Mouse (Mus musculus) stomach, adult 2 months (tissue): Measurements from ENCODE around the gene Xlr4b. TPM values are rescaled to one million over a fixed set of nuclear protein-coding genes. Genes with fewer than 3 reads are reported as not detected.

Source experiments
- polyA plus RNA-seq: library from polyadenylated mRNA; depleted of rRNA; stranded (reverse); fragments of >200 nt; gene quantifications from 2 replicates; pipeline ENCODE4 v1.2.3, GENCODE M21; 2012; rRNA removed

The Xlr4b gene
- polyA plus RNA-seq, result not detected in 2 replicates

GRCm38 (mm10) chrX:73213819-73214564, at the start of gene Xlr4b:
TSS of gene Xlr4b (plus strand) at chrX:73214333.

GRCm38 (mm10) chrX:73176889-73177288, 37.2 kb upstream of the Xlr4b start, which contains the start of gene Spin2d:
TSS of gene Spin2d (minus strand) at chrX:73176989.

DNA sequence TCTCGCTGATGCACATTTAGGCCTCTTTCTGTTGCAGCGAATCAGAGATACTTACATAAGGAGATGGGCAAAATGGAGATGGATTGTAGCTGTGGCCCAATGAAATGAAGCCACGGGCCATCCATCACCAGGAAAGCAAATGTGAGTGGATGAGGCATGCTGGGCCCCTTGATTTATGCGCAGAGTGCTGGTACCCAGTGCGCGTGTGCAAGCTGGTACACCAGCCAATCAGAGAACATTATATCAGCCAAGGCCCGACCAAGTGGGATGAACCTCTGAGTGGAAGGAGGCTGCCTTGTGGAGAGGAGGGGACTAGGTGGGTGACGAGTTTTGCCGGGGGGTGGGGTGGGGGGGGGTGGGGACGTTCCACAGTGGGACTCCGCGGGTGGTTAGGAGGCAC, 22.2 kb upstream of the Xlr4b start, which contains the start of gene Xlr3b:
Gene Xlr3b (plus strand): TSS at position 274 of the 400 bp plus-strand sequence.

GRCm38 (mm10) chrX:73227914-73228605, 13.9 kb downstream of the Xlr4b start, which contains the start of gene F8a:
TSS of gene F8a (plus strand) at chrX:73228291.

GRCm38 (mm10) chrX:73242821-73243325, 28.7 kb downstream of the Xlr4b start, which contains the start of gene Xlr4c:
TSS of gene Xlr4c (minus strand) at chrX:73243130.

DNA sequence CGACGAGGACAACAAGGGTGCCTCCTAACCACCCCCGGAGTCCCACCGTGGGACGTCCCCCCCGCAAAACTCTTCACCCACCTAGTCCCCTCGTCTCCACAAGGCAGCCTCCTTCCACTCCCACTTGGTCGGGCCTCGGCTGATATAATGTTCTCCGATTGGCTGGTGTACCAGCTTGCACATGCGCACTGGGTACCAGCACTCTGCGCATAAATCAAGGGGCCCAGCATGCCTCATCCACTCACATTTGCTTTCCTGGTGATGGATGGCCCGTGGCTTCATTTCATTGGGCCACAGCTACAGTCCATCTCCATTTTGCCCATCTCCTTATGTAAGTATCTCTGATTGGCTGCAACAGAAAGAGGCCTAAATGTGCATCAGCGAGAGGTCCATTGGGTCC, 51.1 kb downstream of the Xlr4b start, which contains the start of gene Xlr3c:
Gene Xlr3c (minus strand): TSS at position 121 of the 400 bp plus-strand sequence.

Other genes starting within 250 kb of the Xlr4b start
- gene Zfp185, start 227.0 kb upstream of the Xlr4b start, polyA plus RNA-seq, result 1.2 and 1.7 TPM in 2 replicates
- not detected in 2 replicates for gene Pnma5, start 177.2 kb upstream of the Xlr4b start, polyA plus RNA-seq
- not detected in 2 replicates for gene Pnma3, start 149.5 kb upstream of the Xlr4b start, polyA plus RNA-seq
- not detected in 2 replicates for gene Xlr4a, start 131.9 kb upstream of the Xlr4b start, polyA plus RNA-seq
- gene Xlr3a, start 117.2 kb upstream of the Xlr4b start, polyA plus RNA-seq, result 0.29 and 1.0 TPM in 2 replicates
- gene Gm14685, start 97.3 kb upstream of the Xlr4b start, polyA plus RNA-seq, result 0.02 TPM in 1 of 2 replicates, not detected in the other
- not detected in 2 replicates for gene Xlr5b, start 65.5 kb upstream of the Xlr4b start, polyA plus RNA-seq
- not detected in 2 replicates for gene DXBay18, start 64.9 kb upstream of the Xlr4b start, polyA plus RNA-seq
- gene Spin2d, start 37.3 kb upstream of the Xlr4b start, polyA plus RNA-seq, result not detected in 2 replicates
- 0.06 TPM in 1 of 2 replicates, not detected in the other for gene Xlr3b, start 22.1 kb upstream of the Xlr4b start, polyA plus RNA-seq
- 20.4 and 37.1 TPM in 2 replicates for gene F8a, start 14.0 kb downstream of the Xlr4b start, polyA plus RNA-seq
- gene Xlr4c, start 28.8 kb downstream of the Xlr4b start, polyA plus RNA-seq, result not detected in 2 replicates
- not detected in 2 replicates for gene Xlr3c, start 51.1 kb downstream of the Xlr4b start, polyA plus RNA-seq
- not detected in 2 replicates for gene Xlr5a, start 78.6 kb downstream of the Xlr4b start, polyA plus RNA-seq
- gene Xlr5c, start 78.6 kb downstream of the Xlr4b start, polyA plus RNA-seq, result not detected in 2 replicates
- not detected in 2 replicates for gene Gm45015, start 122.5 kb downstream of the Xlr4b start, polyA plus RNA-seq
- gene Zfp275, start 128.3 kb downstream of the Xlr4b start, polyA plus RNA-seq, result 2.1 and 2.9 TPM in 2 replicates
- not detected in 2 replicates for gene Gm18336, start 184.4 kb downstream of the Xlr4b start, polyA plus RNA-seq
- gene Zfp92, start 196.8 kb downstream of the Xlr4b start, polyA plus RNA-seq, result 0.03 TPM in 1 of 2 replicates, not detected in the other
- 97.8 and 195 TPM in 2 replicates for gene Trex2, start 221.0 kb downstream of the Xlr4b start, polyA plus RNA-seq
- gene Haus7, start 244.7 kb downstream of the Xlr4b start, polyA plus RNA-seq, result 6.3 and 7.0 TPM in 2 replicates